Mouse (Mus musculus) lung, postnatal 0 days (tissue): ENCODE data around the gene Stpg2. TPM values are rescaled to one million over a fixed set of nuclear protein-coding genes. Genes with fewer than 3 reads are reported as not detected.
A peak's percentile ranks its signal among the peaks of the same experiment; 100 is the strongest.

Experiments
- ATAC-seq: fragments of 200-750 bp; cut with Nextera tagmentation; 2 replicates; pipeline ENCODE4 v1.8.0; 2017; ENCODE audit warnings: moderate library complexity
- DNase-seq: peaks from one replicate; pipeline ENCODE4 v3.0.0-alpha.2; 2016; ENCODE audit warnings: low spot score
- H3K27ac ChIP-seq: fragments of 300-500 bp; sonication (generic); 2 replicates; pipeline ENCODE4 v1.5.1; 2014; ENCODE audit warnings: antibody characterized with exemption, mild to moderate bottlenecking, low read length, mixed read lengths
- H3K27me3 ChIP-seq: fragments of 300-500 bp; sonication (generic); replicated peaks from 2 replicates; pipeline ENCODE4 v1.6.1; 2014; ENCODE audit warnings: low read length, mixed read lengths; ENCODE audit not compliant: insufficient read depth
- H3K36me3 ChIP-seq: fragments of 300-500 bp; sonication (generic); 2 replicates; pipeline ENCODE4 v1.6.1; 2014; ENCODE audit warnings: low read length, mixed read lengths; ENCODE audit not compliant: insufficient read depth
- H3K4me1 ChIP-seq: fragments of 300-500 bp; sonication (generic); 2 replicates; pipeline ENCODE4 v1.6.1; 2014; ENCODE audit warnings: antibody characterized with exemption, low read depth, low read length, mixed read lengths; ENCODE audit not compliant: insufficient read depth
- H3K4me2 ChIP-seq: fragments of 300-500 bp; sonication (generic); replicated peaks from 2 replicates; pipeline ENCODE4 v1.6.1; 2014; ENCODE audit warnings: low read depth, mild to moderate bottlenecking, low read length, moderate library complexity, mixed read lengths
- H3K4me3 ChIP-seq: fragments of 300-500 bp; sonication (generic); 2 replicates; pipeline ENCODE4 v1.5.1; 2014; ENCODE audit warnings: low read depth, low read length
- H3K9ac ChIP-seq: fragments of 300-500 bp; sonication (generic); replicated peaks from 2 replicates; pipeline ENCODE4 v1.6.1; 2014; ENCODE audit warnings: low read depth, mild to moderate bottlenecking
- H3K9me3 ChIP-seq: fragments of 300-500 bp; sonication (generic); 2 replicates; pipeline ENCODE4 v1.6.1; 2016; ENCODE audit warnings: low read length, mixed read lengths
- CTCF ChIP-seq: IDR thresholded peaks from 2 replicates; pipeline ENCODE4 v1.5.1; 2016; ENCODE audit warnings: antibody characterized with exemption, mild to moderate bottlenecking
- EP300 ChIP-seq: IDR thresholded peaks from 2 replicates; pipeline ENCODE4 v1.6.1; 2016; ENCODE audit warnings: antibody characterized with exemption, mild to moderate bottlenecking, control low read depth
- WGBS: fragments of 180-500 bp; shearing (Covaris S2); extraction: QIAGEN DNeasy Blood & Tissue Kit; methylation state at CpG from one replicate; pipeline ENCODE4 v1.1.7; 2014; 5-methylcytosine and 5-hydroxymethylcytosine counted together
- polyA plus RNA-seq: library from polyadenylated mRNA; unstranded; fragments of >200 nt; fragmentation: Nextera tagmentation; extraction: Ambion mirVana; gene quantifications from 2 replicates; pipeline ENCODE4 v1.2.1, GENCODE M21; 2015

The Stpg2 gene
- not detected in 2 replicates for polyA plus RNA-seq

GRCm38 (mm10) chr3:139205444-139205998 is at the start of gene Stpg2:
Gene Stpg2, plus strand, starts transcription at chr3:139205694.
- Histone ChIP-seq H3K27me3 (no peaks in the 10 kb centered on the region), H3K4me1 (no peaks in the 10 kb centered on the region), H3K4me2 (peak within 1 kb of the TSS; percentile 75), H3K27ac (peak within 1 kb of the TSS; percentile 82), H3K4me3 (peak within 1 kb of the TSS; percentile 58), H3K9me3 (no peaks in the 10 kb centered on the region), H3K36me3 (no peaks in the 10 kb centered on the region), H3K9ac (peak within 1 kb of the TSS; percentile 41)
- DNase-seq = peak; percentile 94
- peak; percentile 98 for ATAC-seq
- TF ChIP-seq CTCF (no peak; the same call in 1 of the 2 replicates), EP300 (no peak)
- WGBS = 1% methylated on average over 48 of the region's 49 CpGs

GRCm38 (mm10) chr3:139162146-139162545 is 43.3 kb upstream of the Stpg2 start:
- H3K9ac ChIP-seq = no peak overlapping the region
- peak; percentile 62 for ATAC-seq
- no peaks in the 10 kb centered on the region for H3K4me1 ChIP-seq
- DNase-seq = peak; percentile 11
- TF ChIP-seq CTCF (no peak), EP300 (no peak)
- no peak overlapping the region for H3K27ac ChIP-seq
- H3K9me3 ChIP-seq = no peaks in the 10 kb centered on the region
- no peaks in the 10 kb centered on the region for H3K27me3 ChIP-seq
- H3K4me2 ChIP-seq = no peak overlapping the region
- H3K36me3 ChIP-seq = no peaks in the 10 kb centered on the region
- no peak overlapping the region for H3K4me3 ChIP-seq
- WGBS = 2% methylated on average over 2 of the region's 2 CpGs

- no peaks in the 10 kb centered on the region for H3K36me3 ChIP-seq
- DNase-seq (peak; percentile 5), ATAC-seq (no peak)
- 52% methylated on average over 4 of the region's 4 CpGs for WGBS
- no peak for TF ChIP-seq EP300
- TF ChIP-seq CTCF = no peak
- no peak overlapping the region for H3K4me2 ChIP-seq
- H3K4me1 ChIP-seq = no peaks in the 10 kb centered on the region
- H3K4me3 ChIP-seq = no peak overlapping the region
- H3K27me3 ChIP-seq = no peaks in the 10 kb centered on the region
- H3K9ac ChIP-seq = no peak overlapping the region
- H3K9me3 ChIP-seq = no peaks in the 10 kb centered on the region
- H3K27ac ChIP-seq = no peak overlapping the region
Observed at GRCm38 (mm10) chr3:139162658-139163057, 42.8 kb upstream of the Stpg2 start.

DNA sequence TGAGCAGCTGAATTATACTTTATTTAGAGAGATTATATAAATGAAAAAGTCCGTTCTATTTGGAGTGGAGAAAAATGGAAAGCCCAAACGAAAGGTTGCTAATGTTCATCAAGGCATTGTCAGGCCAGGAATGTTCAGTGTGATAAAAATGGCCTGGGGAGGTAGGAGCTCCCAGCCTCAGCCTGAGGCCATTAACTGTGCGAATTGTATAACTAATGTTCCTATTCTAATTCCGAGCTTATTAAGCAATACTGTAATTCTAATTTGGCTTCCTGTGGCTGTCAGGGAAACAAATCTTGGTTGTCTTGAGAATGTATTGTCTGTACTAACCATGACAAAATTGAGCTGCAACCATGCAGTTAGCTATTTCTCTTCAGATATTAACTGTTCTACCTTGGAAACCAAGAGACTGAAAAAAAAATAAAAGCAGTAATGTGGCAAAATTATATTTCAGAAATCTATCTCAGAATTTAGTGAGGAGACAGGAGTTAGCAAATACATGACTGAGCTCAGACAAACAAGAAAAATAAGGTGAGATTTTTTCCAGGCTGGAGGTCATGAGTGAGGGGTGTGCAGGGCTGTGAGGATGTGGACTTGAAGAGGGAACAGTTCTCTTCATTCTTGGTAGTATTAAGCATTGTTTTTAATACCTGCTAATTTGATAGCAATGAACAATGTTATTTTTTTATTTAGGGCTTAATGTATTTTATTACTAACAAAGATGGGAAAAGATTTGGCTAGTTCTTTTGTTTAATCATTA is 36.8 kb upstream of the Stpg2 start:
- Histone ChIP-seq H3K4me2 (no peak overlapping the region), H3K9me3 (no peaks in the 10 kb centered on the region), H3K4me3 (no peak overlapping the region), H3K9ac (no peak overlapping the region), H3K27me3 (no peaks in the 10 kb centered on the region), H3K36me3 (no peaks in the 10 kb centered on the region), H3K27ac (no peak overlapping the region), H3K4me1 (no peaks in the 10 kb centered on the region)
- ATAC-seq = no peak
- WGBS = 60% methylated on average over 4 of the region's 4 CpGs
- no peak for TF ChIP-seq CTCF
- no peak for TF ChIP-seq EP300
- DNase-seq = no peak

DNA sequence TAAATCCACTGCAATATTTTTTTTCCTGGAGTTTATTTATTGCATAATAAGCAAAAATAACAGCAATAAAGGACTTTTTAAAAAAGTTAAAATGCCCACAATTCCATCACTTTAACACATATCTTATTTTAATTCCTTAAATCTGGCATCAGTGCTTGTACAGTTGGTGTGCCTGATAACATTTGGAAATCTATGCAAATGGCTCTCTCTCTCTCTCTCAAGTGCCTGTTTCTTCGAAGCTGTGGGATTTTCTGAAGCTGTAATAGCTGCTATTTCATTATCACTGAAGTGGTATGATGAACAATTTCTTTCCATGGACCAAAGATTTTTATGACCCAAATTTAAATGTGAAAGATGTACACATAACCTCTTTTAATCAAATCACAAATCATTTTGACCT is 35.8 kb upstream of the Stpg2 start:
- no peak overlapping the region for H3K9ac ChIP-seq
- DNase-seq = no peak
- 53% methylated on average over 1 of the region's 1 CpGs for WGBS
- TF ChIP-seq CTCF = no peak
- no peak for TF ChIP-seq EP300
- no peak for ATAC-seq
- H3K36me3 ChIP-seq = no peaks in the 10 kb centered on the region
- no peaks in the 10 kb centered on the region for H3K27me3 ChIP-seq
- no peak overlapping the region for H3K27ac ChIP-seq
- H3K4me2 ChIP-seq = no peak overlapping the region
- H3K9me3 ChIP-seq = no peaks in the 10 kb centered on the region
- no peaks in the 10 kb centered on the region for H3K4me1 ChIP-seq
- H3K4me3 ChIP-seq = no peak overlapping the region

DNA sequence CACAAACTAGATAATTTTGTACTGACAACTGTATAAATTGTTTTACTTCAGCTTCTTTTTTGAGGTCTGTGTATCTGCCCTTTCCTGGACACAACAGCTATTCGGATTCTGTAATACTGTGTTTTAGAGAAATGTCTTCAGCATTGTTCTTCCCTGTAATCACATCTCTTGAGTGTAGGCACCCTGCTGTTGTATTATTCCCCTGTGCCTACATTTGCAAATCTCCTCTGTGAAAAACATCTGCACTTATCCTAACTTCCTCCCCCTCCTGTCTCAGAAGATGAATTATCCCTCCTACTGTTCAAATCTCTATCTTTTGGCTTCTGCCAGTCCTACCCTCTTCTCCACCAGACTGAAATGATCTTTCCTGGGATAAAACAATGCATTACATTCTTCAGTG is 28.6 kb upstream of the Stpg2 start:
- no peak overlapping the region for H3K27ac ChIP-seq
- no peak overlapping the region for H3K4me3 ChIP-seq
- WGBS = 70% methylated on average over 1 of the region's 1 CpGs
- no peaks in the 10 kb centered on the region for H3K9me3 ChIP-seq
- DNase-seq = no peak
- no peak overlapping the region for H3K4me2 ChIP-seq
- ATAC-seq = no peak
- no peaks in the 10 kb centered on the region for H3K36me3 ChIP-seq
- no peaks in the 10 kb centered on the region for H3K4me1 ChIP-seq
- no peak overlapping the region for H3K9ac ChIP-seq
- H3K27me3 ChIP-seq = no peaks in the 10 kb centered on the region
- no peak for TF ChIP-seq CTCF
- TF ChIP-seq EP300 = no peak
